Mouse (Mus musculus) heart, postnatal 0 days (tissue): ENCODE results near the gene Rnf150. TPM values are rescaled to one million over a fixed set of nuclear protein-coding genes. Genes with fewer than 3 reads are reported as not detected.

Experiments
- ATAC-seq: fragments of 200-750 bp; cut with Nextera tagmentation; 2 replicates; pipeline ENCODE4 v1.8.0; 2017; ENCODE audit warnings: low read depth, moderate number of reproducible peaks, moderate library complexity; ENCODE audit not compliant: insufficient read depth
- DNase-seq: peaks from one replicate; pipeline ENCODE4 v3.0.0-alpha.2; 2016; ENCODE audit warnings: low spot score
- H3K27ac ChIP-seq: fragments of 300-500 bp; sonication (generic); 2 replicates; pipeline ENCODE4 v1.5.1; 2014; ENCODE audit warnings: low read depth, mild to moderate bottlenecking
- H3K27me3 ChIP-seq: fragments of 300-500 bp; sonication (generic); 2 replicates; pipeline ENCODE4 v1.6.1; 2014; ENCODE audit warnings: low read length, mixed read lengths; ENCODE audit not compliant: control insufficient read depth, insufficient read depth
- H3K36me3 ChIP-seq: fragments of 300-500 bp; sonication (generic); replicated peaks from 2 replicates; pipeline ENCODE4 v1.6.1; 2014; ENCODE audit warnings: low read length, mixed read lengths; ENCODE audit not compliant: control insufficient read depth, insufficient read depth
- H3K4me1 ChIP-seq: fragments of 300-500 bp; sonication (generic); 2 replicates; pipeline ENCODE4 v1.6.1; 2014; ENCODE audit warnings: antibody characterized with exemption; ENCODE audit not compliant: control insufficient read depth, insufficient read depth
- H3K4me2 ChIP-seq: fragments of 300-500 bp; sonication (generic); 2 replicates; pipeline ENCODE4 v1.6.1; 2014; ENCODE audit warnings: low read depth, mild to moderate bottlenecking, low read length, moderate library complexity
- H3K4me3 ChIP-seq: fragments of 300-500 bp; sonication (generic); 2 replicates; pipeline ENCODE4 v1.5.1; 2014; ENCODE audit warnings: low read depth, low read length
- H3K9ac ChIP-seq: fragments of 300-500 bp; sonication (generic); replicated peaks from 2 replicates; pipeline ENCODE4 v1.6.1; 2014; ENCODE audit warnings: low read depth, low read length, mixed read lengths
- H3K9me3 ChIP-seq: fragments of 300-500 bp; sonication (generic); replicated peaks from 2 replicates; pipeline ENCODE4 v1.6.1; 2016; ENCODE audit warnings: low read length; ENCODE audit not compliant: control insufficient read depth
- CTCF ChIP-seq: IDR thresholded peaks from 2 replicates; pipeline ENCODE4 v1.5.1; 2016; ENCODE audit warnings: antibody characterized with exemption, control low read depth, low read depth
- EP300 ChIP-seq: IDR thresholded peaks from 2 replicates; pipeline ENCODE4 v1.6.1; 2016; ENCODE audit warnings: antibody characterized with exemption, low read depth
- WGBS: fragments of 180-500 bp; shearing (Covaris S2); extraction: QIAGEN DNeasy Blood & Tissue Kit; methylation state at CpG from one replicate; pipeline ENCODE4 v1.1.7; 2014; 5-methylcytosine and 5-hydroxymethylcytosine counted together
- polyA plus RNA-seq: library from polyadenylated mRNA; unstranded; fragments of >200 nt; fragmentation: Nextera tagmentation; extraction: Ambion mirVana; gene quantifications from 2 replicates; pipeline ENCODE4 v1.2.1, GENCODE M21; 2015
- total RNA-seq: library from RNA; depleted of rRNA; stranded (reverse); fragments of >200 nt; gene quantifications from 2 replicates; pipeline ENCODE4 v1.2.3, GENCODE M21; 2014; ENCODE audit warnings: low replicate concordance

The Rnf150 gene
- total and polyA plus RNA-seq, 2 experiments from 2014 or later: 0.75 to 3.5 TPM

- no peak for ATAC-seq
- TF ChIP-seq EP300: no peak
- TF ChIP-seq CTCF: no peak
- WGBS: 17% methylated on average over 1 of the region's 1 CpGs
Observed at GRCm38 (mm10) chr8:82843697-82844096, 19.5 kb upstream of the Rnf150 start.

GRCm38 (mm10) chr8:82844413-82844812 is 18.7 kb upstream of the Rnf150 start:
- WGBS: 23% methylated on average over 1 of the region's 1 CpGs

More at GRCm38 (mm10) chr8:82843697-82844096, 19.5 kb upstream of the Rnf150 start:
- DNase-seq: no peak
- Histone ChIP-seq H3K27me3 (no peaks in the 10 kb centered on the region), H3K9ac (no peak overlapping the region), H3K4me2 (no peak overlapping the region), H3K27ac (no peak overlapping the region), H3K4me3 (no peak overlapping the region), H3K4me1 (no peaks in the 10 kb centered on the region), H3K36me3 (no peaks in the 10 kb centered on the region), H3K9me3 (no peaks in the 10 kb centered on the region)

GRCm38 (mm10) chr8:82846098-82846497 is 17.1 kb upstream of the Rnf150 start:
- Histone ChIP-seq H3K4me2 (no peak overlapping the region), H3K27ac (no peak overlapping the region), H3K9ac (no peak overlapping the region), H3K27me3 (no peaks in the 10 kb centered on the region), H3K4me1 (no peaks in the 10 kb centered on the region), H3K4me3 (no peak overlapping the region), H3K36me3 (no peaks in the 10 kb centered on the region), H3K9me3 (no peaks in the 10 kb centered on the region)
- WGBS: 71% methylated on average over 2 of the region's 2 CpGs
- ATAC-seq (no peak), DNase-seq (no peak)
- no peak for TF ChIP-seq EP300
- TF ChIP-seq CTCF: no peak

More at GRCm38 (mm10) chr8:82844413-82844812, 18.7 kb upstream of the Rnf150 start:
- H3K4me1 ChIP-seq: no peaks in the 10 kb centered on the region
- DNase-seq (no peak), ATAC-seq (no peak)
- no peak overlapping the region for H3K27ac ChIP-seq
- H3K9me3 ChIP-seq: no peaks in the 10 kb centered on the region
- H3K36me3 ChIP-seq: no peaks in the 10 kb centered on the region
- H3K27me3 ChIP-seq: no peaks in the 10 kb centered on the region
- TF ChIP-seq EP300 (no peak), CTCF (no peak)
- no peak overlapping the region for H3K4me2 ChIP-seq
- H3K4me3 ChIP-seq: no peak overlapping the region
- no peak overlapping the region for H3K9ac ChIP-seq

GRCm38 (mm10) chr8:82846730-82847129 is 16.4 kb upstream of the Rnf150 start:
- H3K27ac ChIP-seq: no peak overlapping the region
- H3K4me3 ChIP-seq: no peak overlapping the region
- TF ChIP-seq EP300 (no peak), CTCF (no peak)
- DNase-seq (no peak), ATAC-seq (no peak)
- no peaks in the 10 kb centered on the region for H3K36me3 ChIP-seq
- no peaks in the 10 kb centered on the region for H3K9me3 ChIP-seq
- H3K27me3 ChIP-seq: no peaks in the 10 kb centered on the region
- no peak overlapping the region for H3K4me2 ChIP-seq
- WGBS: 59% methylated on average over 4 of the region's 4 CpGs
- H3K9ac ChIP-seq: no peak overlapping the region
- no peaks in the 10 kb centered on the region for H3K4me1 ChIP-seq

GRCm38 (mm10) chr8:82858541-82859342 is 4.4 kb upstream of the Rnf150 start:
- WGBS: 43% methylated on average over 9 of the region's 9 CpGs
- Histone ChIP-seq H3K36me3 (no peaks in the 10 kb centered on the region), H3K9ac (no peak overlapping the region), H3K4me3 (no peak overlapping the region), H3K27ac (no peak overlapping the region), H3K9me3 (no peaks in the 10 kb centered on the region), H3K4me1 (no peaks in the 10 kb centered on the region), H3K27me3 (no peaks in the 10 kb centered on the region), H3K4me2 (no peak overlapping the region)
- ATAC-seq (no peak), DNase-seq (no peak)
- TF ChIP-seq EP300 (no peak), CTCF (no peak)

- no peak for DNase-seq
- 43% methylated on average over 2 of the region's 2 CpGs for WGBS
- TF ChIP-seq CTCF: no peak
- H3K4me2 ChIP-seq: no peak overlapping the region
- no peak overlapping the region for H3K9ac ChIP-seq
- no peaks in the 10 kb centered on the region for H3K9me3 ChIP-seq
- H3K36me3 ChIP-seq: no peaks in the 10 kb centered on the region
- no peaks in the 10 kb centered on the region for H3K27me3 ChIP-seq
- no peaks in the 10 kb centered on the region for H3K4me1 ChIP-seq
- no peak overlapping the region for H3K27ac ChIP-seq
- H3K4me3 ChIP-seq: no peak overlapping the region
- ATAC-seq: no peak
Observed at GRCm38 (mm10) chr8:82859343-82859620, 3.9 kb upstream of the Rnf150 start.
